Mouse (Mus musculus) spleen, adult 2 months (tissue): ENCODE measurements around the gene Tpgs1. TPM values are rescaled to one million over a fixed set of nuclear protein-coding genes. Genes with fewer than 3 reads are reported as not detected.
A peak's percentile ranks its signal among the peaks of the same experiment; 100 is the strongest.

ENCODE experiments used
- DNase-seq, 2 experiments: peaks; one replicate each; pipeline versions ENCODE4 v3.0.0 to v3.0.0-alpha.2; 2012 to 2021; ENCODE audit warnings: low spot score in 2 of 2, low read depth in 1 of 2
- H3K27ac ChIP-seq: fragments of 200-500 bp; 2 replicates; pipeline ENCODE4 v1.5.1; 2012; ENCODE audit warnings: low read length, inconsistent platforms; ENCODE audit not compliant: insufficient read depth
- H3K27me3 ChIP-seq: fragments of 200-500 bp; 2 replicates; pipeline ENCODE4 v1.6.1; 2012; ENCODE audit warnings: mild to moderate bottlenecking, moderate library complexity, low read length, inconsistent platforms; ENCODE audit not compliant: control insufficient read depth, insufficient read depth
- H3K36me3 ChIP-seq: fragments of 200-500 bp; 2 replicates; pipeline ENCODE4 v1.6.1; 2012; ENCODE audit warnings: mild to moderate bottlenecking, low read length, inconsistent platforms; ENCODE audit not compliant: control insufficient read depth, insufficient read depth
- H3K4me1 ChIP-seq: fragments of 200-500 bp; 2 replicates; pipeline ENCODE4 v1.6.1; 2011; ENCODE audit warnings: inconsistent platforms; ENCODE audit not compliant: control insufficient read depth, insufficient read depth, insufficient read length
- H3K4me3 ChIP-seq: fragments of 200-500 bp; 2 replicates; pipeline ENCODE4 v1.5.1; 2011; ENCODE audit warnings: mild to moderate bottlenecking, inconsistent platforms; ENCODE audit not compliant: insufficient read depth, insufficient read length; ENCODE audit errors: extremely low read depth
- CTCF ChIP-seq: fragments of 200-500 bp; IDR thresholded peaks from 2 replicates; pipeline ENCODE4 v1.5.1; 2011; ENCODE audit warnings: mild to moderate bottlenecking, inconsistent platforms; ENCODE audit not compliant: insufficient read depth, insufficient read length, insufficient replicate concordance; ENCODE audit errors: extremely low read depth
- POLR2A ChIP-seq: fragments of 200-500 bp; IDR thresholded peaks from 2 replicates; pipeline ENCODE4 v1.6.1; 2011; ENCODE audit warnings: low read depth, low read length, inconsistent platforms
- WGBS: fragments of 180-500 bp; shearing (Covaris S2); methylation state at CpG from one replicate; pipeline ENCODE4 v1.1.7; 2018; 5-methylcytosine and 5-hydroxymethylcytosine counted together
- polyA plus RNA-seq: library from polyadenylated mRNA; depleted of rRNA; stranded (reverse); fragments of >200 nt; gene quantifications from 2 replicates; pipeline ENCODE4 v1.2.3, GENCODE M21; 2012; rRNA removed

The Tpgs1 gene
- 47.9 and 77.7 TPM in 2 replicates for polyA plus RNA-seq

DNA sequence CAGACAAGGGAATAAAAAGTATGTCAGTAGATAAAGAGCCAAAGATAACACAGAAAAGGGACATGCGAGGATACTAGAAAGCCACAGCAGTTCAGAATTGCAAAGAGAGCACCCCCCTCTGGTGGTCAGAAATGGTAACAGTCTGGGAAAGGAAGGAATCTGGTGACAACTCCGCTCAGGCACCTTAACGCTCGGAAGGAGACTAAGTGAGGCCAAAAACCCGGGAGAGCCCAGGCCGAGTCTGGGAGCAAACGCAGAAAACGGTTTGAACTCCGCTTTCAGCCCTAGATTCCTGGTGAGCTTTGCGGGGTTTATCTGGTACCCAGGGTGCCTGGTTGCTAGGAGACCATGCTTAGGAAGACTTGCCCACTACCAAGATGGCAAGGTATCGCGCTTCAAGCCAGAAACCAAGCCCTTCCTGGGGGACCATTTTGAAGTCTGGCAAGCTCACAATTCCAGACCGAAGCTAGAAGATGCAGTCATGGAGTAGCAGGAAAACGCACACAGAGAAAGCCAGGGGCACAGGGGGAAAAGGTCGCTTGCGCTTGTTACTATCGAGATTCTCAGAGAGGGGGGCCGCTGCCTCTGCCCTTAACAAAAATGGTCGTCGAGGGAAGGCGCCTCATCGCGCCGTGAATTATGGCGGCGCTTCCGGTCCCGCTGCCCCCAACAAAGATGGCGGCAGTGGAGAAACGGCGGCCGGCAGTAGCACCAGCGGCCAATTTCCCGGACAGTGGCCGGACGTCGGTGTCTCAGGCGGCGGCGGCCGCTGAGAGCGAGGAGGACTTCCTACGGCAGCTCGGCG, at the start of gene Tpgs1:
Gene Tpgs1 (plus strand): TSS at position 599 of the 805 bp plus-strand sequence.
- H3K4me1 ChIP-seq, result peaks cover 8% of the 10 kb centered on the region; the same call in 1 of the 2 replicates
- TF ChIP-seq POLR2A (peak; percentile 20; the same call in 1 of the 2 replicates), CTCF (peak; percentile 67; the same call in 1 of the 2 replicates)
- WGBS, result under 1% methylated on average over 45 of the region's 45 CpGs
- peak within 1 kb of the TSS; percentile 83 for H3K27ac ChIP-seq
- H3K4me3 ChIP-seq, result peak within 1 kb of the TSS; percentile 75
- no peaks in the 10 kb centered on the region for H3K27me3 ChIP-seq
- peak; percentile 78 to 93 for DNase-seq
- peaks cover 2% of the 10 kb centered on the region; the same call in 1 of the 2 replicates for H3K36me3 ChIP-seq

DNA sequence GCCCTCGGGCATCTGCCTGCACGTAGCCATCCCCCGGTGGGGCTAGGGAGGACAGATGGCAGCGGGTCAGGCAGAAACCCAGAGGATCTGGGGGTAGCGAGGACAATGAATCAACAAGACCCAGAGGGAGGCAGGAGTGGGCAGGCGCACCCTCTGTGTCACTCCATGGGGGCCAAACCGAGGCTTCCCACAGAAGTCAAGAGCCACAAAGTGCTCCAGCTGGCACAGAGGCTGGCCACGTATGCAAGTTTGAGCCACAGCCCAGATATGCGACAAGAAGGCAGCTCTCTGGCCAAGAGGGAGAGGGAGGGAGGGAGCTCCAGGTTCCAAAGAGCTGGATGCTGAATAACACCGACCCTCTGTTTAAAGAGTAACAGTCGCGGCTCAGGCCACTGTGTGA, 45.2 kb upstream of the Tpgs1 start:
- Histone ChIP-seq H3K4me3 (no peak overlapping the region), H3K27ac (no peak overlapping the region), H3K4me1 (no peaks in the 10 kb centered on the region), H3K36me3 (no peaks in the 10 kb centered on the region), H3K27me3 (no peaks in the 10 kb centered on the region)
- TF ChIP-seq CTCF, result no peak
- no peak for TF ChIP-seq POLR2A
- no peak for DNase-seq
- 76% methylated on average over 12 of the region's 12 CpGs for WGBS

- no peak overlapping the region for H3K27ac ChIP-seq
- DNase-seq, result no peak
- no peaks in the 10 kb centered on the region for H3K4me1 ChIP-seq
- WGBS, result 79% methylated on average over 9 of the region's 9 CpGs
- no peak for TF ChIP-seq CTCF
- TF ChIP-seq POLR2A, result no peak
- H3K36me3 ChIP-seq, result no peaks in the 10 kb centered on the region
- no peak overlapping the region for H3K4me3 ChIP-seq
- no peaks in the 10 kb centered on the region for H3K27me3 ChIP-seq
Measured at GRCm38 (mm10) chr10:79625398-79625797, 43.8 kb upstream of the Tpgs1 start.

- DNase-seq, result no peak
- Histone ChIP-seq H3K36me3 (no peaks in the 10 kb centered on the region), H3K27ac (no peak overlapping the region), H3K27me3 (no peaks in the 10 kb centered on the region), H3K4me1 (no peaks in the 10 kb centered on the region), H3K4me3 (no peak overlapping the region)
- no peak for TF ChIP-seq CTCF
- TF ChIP-seq POLR2A, result no peak
- 85% methylated on average over 10 of the region's 10 CpGs for WGBS
Measured at GRCm38 (mm10) chr10:79626156-79626555, 43.0 kb upstream of the Tpgs1 start.

DNA sequence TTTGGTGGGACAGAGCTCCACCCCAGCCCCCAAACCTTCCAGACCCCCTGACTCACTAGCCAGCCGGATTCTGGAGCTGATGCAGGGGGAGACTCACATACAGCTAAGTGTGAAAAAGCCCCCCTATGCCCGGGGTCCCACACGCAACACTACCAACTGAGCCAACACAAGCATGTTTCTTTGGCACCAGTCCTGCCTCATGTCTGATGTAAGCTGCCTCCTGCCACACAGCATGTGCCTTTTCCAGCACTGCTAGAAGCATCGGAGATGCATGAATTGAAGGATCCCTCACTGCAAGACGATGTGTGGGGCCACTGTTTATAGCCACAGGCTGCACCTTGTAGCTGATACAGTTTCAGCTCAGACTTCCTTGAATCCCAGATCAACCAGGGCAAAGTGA, 40.8 kb upstream of the Tpgs1 start:
- no peaks in the 10 kb centered on the region for H3K4me1 ChIP-seq
- H3K4me3 ChIP-seq, result no peak overlapping the region
- no peaks in the 10 kb centered on the region for H3K36me3 ChIP-seq
- H3K27me3 ChIP-seq, result no peaks in the 10 kb centered on the region
- TF ChIP-seq CTCF, result no peak
- no peak for TF ChIP-seq POLR2A
- DNase-seq, result no peak
- H3K27ac ChIP-seq, result no peak overlapping the region
- 83% methylated on average over 5 of the region's 5 CpGs for WGBS

GRCm38 (mm10) chr10:79631432-79631831, 37.7 kb upstream of the Tpgs1 start:
- 78% methylated on average over 4 of the region's 4 CpGs for WGBS
- H3K27ac ChIP-seq, result no peak overlapping the region
- no peak for TF ChIP-seq CTCF
- TF ChIP-seq POLR2A, result no peak
- DNase-seq, result no peak
- no peak overlapping the region for H3K4me3 ChIP-seq
- H3K36me3 ChIP-seq, result no peaks in the 10 kb centered on the region
- H3K27me3 ChIP-seq, result no peaks in the 10 kb centered on the region
- H3K4me1 ChIP-seq, result no peaks in the 10 kb centered on the region

- DNase-seq, result no peak
- Histone ChIP-seq H3K27me3 (peaks cover 14% of the 10 kb centered on the region), H3K4me1 (no peaks in the 10 kb centered on the region; the same call in 1 of the 2 replicates), H3K36me3 (no peaks in the 10 kb centered on the region), H3K27ac (no peak overlapping the region), H3K4me3 (no peak overlapping the region)
- TF ChIP-seq CTCF (no peak), POLR2A (no peak)
- whole genome bisulfite sequencing, result 69% methylated on average over 17 of the region's 17 CpGs
Measured at GRCm38 (mm10) chr10:79633006-79633777, 36.0 kb upstream of the Tpgs1 start.
